Mouse (Mus musculus) megakaryocyte progenitor cell, adult 5-6 weeks (primary cell): ENCODE measurements around the gene Inpp4a. TPM values are rescaled to one million over a fixed set of nuclear protein-coding genes. Genes with fewer than 3 reads are reported as not detected.
A peak's percentile ranks its signal among the peaks of the same experiment; 100 is the strongest.

Source experiments
- ATAC-seq: replicated peaks from 2 replicates; pipeline ENCODE4 v1.8.0; 2016; ENCODE audit warnings: mild to moderate bottlenecking, moderate TSS enrichment, inconsistent platforms; ENCODE audit not compliant: poor library complexity
- total RNA-seq, 2 experiments: library from RNA; stranded (forward) in 1 of 2; stranded (reverse) in 1 of 2; fragments of 157-497, 149-512 nt in 1 of 2; fragments of 200-1000 nt in 1 of 2; gene quantifications; 2 replicates each; pipeline versions ENCODE4 v1.2.3 to v1.2.4; 2015 to 2017

Gene Inpp4a
- total RNA-seq, 2 experiments from 2014 or later, result 8.5 to 10.0 TPM

DNA sequence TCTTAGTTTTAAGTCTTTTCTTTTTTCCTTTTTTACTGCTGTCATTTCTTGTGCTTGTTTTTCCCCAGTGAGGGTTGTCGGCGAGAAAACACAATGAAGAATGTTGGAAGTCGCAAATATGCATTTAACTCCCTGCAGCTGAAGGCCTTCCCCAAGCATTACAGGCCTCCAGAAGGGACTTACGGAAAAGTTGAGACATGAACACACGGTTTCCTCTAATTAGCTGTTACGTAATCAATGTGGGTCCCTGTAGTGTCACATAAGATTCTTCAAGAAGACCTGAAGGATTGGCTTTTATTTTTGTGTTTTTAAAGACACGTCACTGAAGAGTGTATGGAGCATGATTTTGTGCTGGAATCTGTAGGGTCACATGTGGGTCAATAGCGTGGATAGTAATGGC, 108.4 kb downstream of the Inpp4a start:
- peak; percentile 37; the same call in 1 of the 2 replicates for ATAC-seq

DNA sequence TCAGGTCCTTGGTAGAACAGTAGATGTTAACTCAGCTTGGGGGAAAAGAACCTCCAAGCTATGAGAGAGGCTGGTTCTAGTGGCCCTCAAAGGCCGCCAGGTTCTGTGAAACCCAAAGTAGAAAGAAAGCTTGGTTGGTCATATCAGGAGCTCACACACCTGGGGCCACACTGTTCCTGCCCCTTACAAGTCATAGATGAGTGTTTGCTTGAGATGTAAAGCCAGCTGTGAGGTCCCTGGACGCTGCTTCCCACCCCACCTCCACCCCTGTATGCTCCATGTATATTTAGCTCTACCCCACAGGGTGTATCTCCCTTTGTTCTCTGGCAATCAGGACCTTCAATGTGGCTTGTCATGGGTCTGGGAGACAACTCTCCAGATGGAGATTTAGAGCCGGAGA, 109.0 kb downstream of the Inpp4a start:
- no peak for ATAC-seq

GRCm38 (mm10) chr1:37409647-37410046, 110.0 kb downstream of the Inpp4a start:
- peak; percentile 83 for ATAC-seq

- ATAC-seq, result no peak
These were observed 115.7 kb downstream of the Inpp4a start for GRCm38 (mm10) chr1:37415394-37415793.

- ATAC-seq, result peak; percentile 100
These were observed 119.8 kb downstream of the Inpp4a start for GRCm38 (mm10) chr1:37419420-37419819.

- ATAC-seq, result no peak
These were observed 127.6 kb downstream of the Inpp4a start for GRCm38 (mm10) chr1:37427144-37427875.

GRCm38 (mm10) chr1:37428911-37429310, 129.2 kb downstream of the Inpp4a start:
- ATAC-seq, result no peak

- peak; percentile 95 for ATAC-seq
These were observed 130.0 kb downstream of the Inpp4a start, which contains the start of the genes Coa5 and Unc50 for GRCm38 (mm10) chr1:37429366-37430296. TSS of gene Coa5 (minus strand) at chr1:37430103. TSS of gene Unc50 (plus strand) at chr1:37430139.

GRCm38 (mm10) chr1:37430297-37430840, 130.7 kb downstream of the Inpp4a start:
- no peak for ATAC-seq

DNA sequence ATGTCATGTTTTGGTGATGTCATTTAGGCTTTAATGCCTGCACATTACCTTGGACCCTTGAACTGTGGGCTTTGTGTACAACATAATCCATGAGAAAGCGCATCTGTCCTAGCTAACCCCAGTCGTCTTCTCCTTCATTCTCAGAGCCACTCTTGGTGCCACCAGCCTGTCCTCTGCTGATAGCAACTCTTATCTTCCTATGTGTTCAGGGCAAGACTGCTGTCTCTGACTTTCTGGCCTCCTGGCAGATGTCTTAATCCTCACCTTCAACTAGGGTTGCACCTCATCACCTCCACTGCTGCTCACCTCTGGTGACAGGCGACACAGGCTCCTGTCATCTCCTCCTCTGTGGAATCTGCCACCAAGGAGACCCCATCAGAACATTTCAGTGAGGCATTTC, 136.8 kb downstream of the Inpp4a start:
- peak; percentile 76 for ATAC-seq

GRCm38 (mm10) chr1:37442848-37443835, 143.5 kb downstream of the Inpp4a start:
- no peak for ATAC-seq

DNA sequence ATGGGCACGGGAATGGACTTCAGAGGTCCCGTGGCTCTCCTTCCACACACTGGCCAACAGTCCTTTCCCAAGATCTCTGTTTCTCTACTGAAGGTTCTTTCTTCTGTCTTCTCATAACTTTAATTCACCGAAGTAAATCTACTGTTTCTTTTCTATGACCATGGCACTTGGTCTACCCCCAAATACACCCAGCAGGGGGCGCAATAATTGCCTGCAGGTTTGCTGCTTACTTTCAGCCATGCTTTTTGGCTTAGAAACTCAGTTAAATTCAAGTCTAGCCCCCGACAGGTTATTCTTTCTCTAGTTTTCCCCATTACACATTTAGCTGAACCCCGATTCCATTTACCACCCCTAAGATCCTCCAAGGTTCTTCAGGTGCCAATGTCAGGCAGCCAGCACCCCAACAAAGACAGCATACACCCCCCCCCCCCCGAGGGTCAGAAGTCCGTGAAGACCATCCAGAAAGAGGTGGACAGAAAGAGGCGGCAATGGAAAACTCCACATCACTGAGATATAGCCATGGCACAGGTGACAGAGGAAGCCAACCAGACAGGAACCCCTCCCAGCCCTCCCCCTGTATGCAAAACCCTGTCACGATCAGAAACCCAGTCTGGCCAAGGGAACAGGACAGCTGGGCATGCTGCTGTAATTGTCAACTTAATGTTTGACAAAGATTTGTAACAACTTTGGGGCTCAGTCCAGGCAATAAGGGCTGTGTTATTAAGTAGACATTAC, 148.9 kb downstream of the Inpp4a start:
- ATAC-seq, result 0 out of 2 replicates have a peak, but pooled peaks have one; percentile 37

- ATAC-seq, result no peak
These were observed 151.6 kb downstream of the Inpp4a start for GRCm38 (mm10) chr1:37451270-37451669.

- no peak for ATAC-seq
These were observed 157.9 kb downstream of the Inpp4a start for GRCm38 (mm10) chr1:37457546-37457945.

Other genes with a start within 250 kb of the Inpp4a start
- gene Cnga3, start 85.4 kb upstream of the Inpp4a start, total RNA-seq (2015), result not detected in 2 replicates
- not detected in 2 replicates for gene Cnga3, start 85.4 kb upstream of the Inpp4a start, total RNA-seq (2017)
- gene Coa5, start 130.2 kb downstream of the Inpp4a start, total RNA-seq (2015), result 84.4 and 88.5 TPM in 2 replicates
- 61.6 and 68.1 TPM in 2 replicates for gene Coa5, start 130.2 kb downstream of the Inpp4a start, total RNA-seq (2017)
- 79.2 and 90.5 TPM in 2 replicates for gene Unc50, start 130.3 kb downstream of the Inpp4a start, total RNA-seq (2015)
- 51.2 and 55.2 TPM in 2 replicates for gene Unc50, start 130.3 kb downstream of the Inpp4a start, total RNA-seq (2017)
- gene Mgat4a, start 241.2 kb downstream of the Inpp4a start, total RNA-seq (2015), result 10.7 and 10.9 TPM in 2 replicates
- 27.4 and 29.5 TPM in 2 replicates for gene Mgat4a, start 241.2 kb downstream of the Inpp4a start, total RNA-seq (2017)